Mouse (Mus musculus): ENCODE data around the gene Tcf20. TPM values are rescaled to one million over a fixed set of nuclear protein-coding genes. Genes with fewer than 3 reads are reported as not detected.
A peak's percentile ranks its signal among the peaks of the same experiment; 100 is the strongest.

Tcf20 gene
- polyA plus RNA-seq (2021) = 25.1 TPM

DNA sequence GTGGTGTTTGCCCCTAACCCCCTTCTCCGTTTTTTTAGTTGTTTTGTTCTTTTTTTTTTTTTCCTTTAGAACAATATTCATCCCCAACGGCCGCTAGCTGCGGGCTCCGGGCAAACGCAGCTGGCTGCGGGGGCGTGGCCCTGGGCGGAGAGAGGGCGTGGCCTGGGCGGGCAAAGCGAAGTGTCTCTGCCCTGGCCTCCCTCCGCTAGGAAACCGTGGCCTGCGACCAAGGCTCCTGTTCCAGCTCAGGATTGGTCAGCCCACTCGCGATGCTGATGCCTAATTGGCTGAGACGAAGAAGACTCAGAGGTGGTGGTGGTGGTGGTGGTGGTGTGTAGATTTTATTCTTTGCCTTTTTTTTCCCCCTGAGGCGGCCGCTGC lies at the start of gene Tcf20:
Gene Tcf20 (minus strand): TSS at position 141 of the 381 bp plus-strand sequence.
- peak; percentile 79 for ATAC-seq
- no peak for TF ChIP-seq CTCF (IDR thresholded peaks at IDR 0.05)
- ChIA-PET CTCF (interaction anchor here (1.4 to 1.7 kb wide), 2 partner anchors 11 to 83 kb away, joined by 3 read pairs; no protein-coding TSS in a partner anchor), POLR2A (interaction anchor here (0.7 kb wide), 1 partner anchor 629 kb away, joined by 3 read pairs; no protein-coding TSS in a partner anchor)
- in situ Hi-C loops (cut with MboI; ENCODE audit: low pct_unique_long_range_greater_than_20kb) = no loop called here
- peaks cover 42% of the 10 kb centered on the region for H3K27me3 ChIP-seq
- DNase-seq (ENCODE audit: low read depth, low spot score) = no peak

GRCm38 (mm10) chr15:83036900-83037519 lies 49.3 kb upstream of the Tcf20 start:
- no peak for DNase-seq (ENCODE audit: low read depth, low spot score)
- ChIA-PET POLR2A (interaction anchor here (0.9 kb wide), 1 partner anchor 56 kb away, joined by 3 read pairs; no protein-coding TSS in a partner anchor), CTCF (interaction anchor here (0.9 to 1.6 kb wide), 10 partner anchors 72 to 227 kb away, joined by 3 to 6 read pairs (median 4); no protein-coding TSS in a partner anchor)
- in situ Hi-C loops (cut with MboI; ENCODE audit: low pct_unique_long_range_greater_than_20kb) = no loop called here
- ATAC-seq = no peak
- H3K27me3 ChIP-seq = peaks cover 8% of the 10 kb centered on the region
- no peak for TF ChIP-seq CTCF (IDR thresholded peaks at IDR 0.05)

- POLR2A ChIA-PET = no interaction called here
- CTCF ChIA-PET = interaction anchor here (1.2 kb wide), 1 partner anchor 194 kb away, joined by 4 read pairs; no protein-coding TSS in a partner anchor
- H3K27me3 ChIP-seq = peaks cover 13% of the 10 kb centered on the region
- TF ChIP-seq CTCF (IDR thresholded peaks at IDR 0.05) = no peak
- in situ Hi-C loops (cut with MboI; ENCODE audit: low pct_unique_long_range_greater_than_20kb) = no loop called here
- DNase-seq (ENCODE audit: low read depth, low spot score) (no peak), ATAC-seq (no peak)
Observed at GRCm38 (mm10) chr15:83036089-83036488, 48.4 kb upstream of the Tcf20 start.

DNA sequence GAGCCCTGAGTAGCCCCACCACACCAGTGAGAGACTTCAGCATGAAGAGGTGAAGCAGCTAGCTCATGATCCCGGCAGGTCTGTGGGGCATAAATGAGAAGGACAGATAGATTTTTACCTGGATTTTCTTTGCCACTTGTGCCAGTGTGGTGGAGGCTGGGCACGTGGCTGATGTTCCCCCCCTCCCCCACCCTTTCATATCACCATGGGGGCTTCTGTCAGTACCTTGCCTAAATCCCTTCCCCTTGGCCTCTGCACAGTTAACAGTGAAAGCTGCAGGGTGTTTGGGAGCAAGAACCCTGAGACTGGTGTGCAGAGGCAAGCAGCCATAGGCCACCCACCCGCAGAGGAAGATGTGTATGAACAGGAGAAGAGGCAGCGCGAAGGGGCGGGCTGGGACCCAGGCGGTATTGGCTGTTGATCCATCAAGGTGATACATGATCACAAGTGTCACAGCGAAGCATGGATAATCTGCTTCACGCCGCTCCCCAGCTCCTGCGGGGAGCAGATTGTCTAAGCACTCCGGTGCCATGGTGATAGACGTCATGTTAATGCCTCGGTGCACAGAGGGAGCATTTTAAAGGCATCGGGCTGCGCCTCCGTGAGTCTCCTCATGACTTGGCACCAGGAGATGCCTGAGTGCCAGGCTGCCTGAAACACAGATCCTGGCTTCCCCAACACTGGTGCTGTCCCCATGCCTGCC lies 46.8 kb upstream of the Tcf20 start:
- ATAC-seq = peak; percentile 28
- in situ Hi-C loops (cut with MboI; ENCODE audit: low pct_unique_long_range_greater_than_20kb) = no loop called here
- no peak for DNase-seq (ENCODE audit: low read depth, low spot score)
- peaks cover 13% of the 10 kb centered on the region for H3K27me3 ChIP-seq
- no peak for TF ChIP-seq CTCF (IDR thresholded peaks at IDR 0.05)
- ChIA-PET POLR2A (interaction anchor here (0.6 kb wide), 1 partner anchor 688 kb away, joined by 3 read pairs; no protein-coding TSS in a partner anchor), CTCF (no interaction called here)

DNA sequence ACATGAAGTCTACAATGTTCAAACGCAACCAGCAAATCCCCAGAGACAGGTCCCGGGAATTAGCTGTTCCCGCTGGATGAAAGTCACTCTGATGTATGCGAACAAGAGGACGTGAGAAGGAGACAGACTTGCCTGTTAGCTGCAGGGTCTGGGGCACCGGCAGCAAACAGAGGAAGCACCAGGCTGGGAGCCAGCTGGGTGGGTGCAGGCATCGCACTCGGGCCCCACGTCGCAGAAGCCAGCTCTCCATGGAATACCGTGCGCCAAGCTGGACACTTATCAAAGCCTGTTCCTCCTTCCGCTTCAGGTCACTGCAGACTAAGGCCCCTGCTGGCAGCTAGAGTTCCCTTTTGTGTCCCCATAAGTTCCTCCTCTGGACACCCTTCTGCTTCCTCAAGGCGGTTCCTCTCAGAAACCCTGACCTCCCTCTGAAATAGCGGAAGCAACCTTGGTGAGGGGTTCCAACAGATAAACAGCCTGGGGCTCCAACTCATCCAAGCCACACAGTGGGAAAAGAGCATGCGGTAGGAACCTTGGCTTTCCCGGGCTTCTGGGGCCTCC lies 45.4 kb upstream of the Tcf20 start, which contains the start of gene Nfam1:
Gene Nfam1 (minus strand): TSS at position 326 of the 561 bp plus-strand sequence.
- in situ Hi-C loops (cut with MboI; ENCODE audit: low pct_unique_long_range_greater_than_20kb) = no loop called here
- ChIA-PET CTCF (interaction anchor here (0.7 kb wide), 1 partner anchor 74 kb away, joined by 3 read pairs; no protein-coding TSS in a partner anchor), POLR2A (no interaction called here)
- DNase-seq (ENCODE audit: low read depth, low spot score) (no peak), ATAC-seq (no peak)
- TF ChIP-seq CTCF (IDR thresholded peaks at IDR 0.05) = no peak
- peaks cover 13% of the 10 kb centered on the region for H3K27me3 ChIP-seq

DNA sequence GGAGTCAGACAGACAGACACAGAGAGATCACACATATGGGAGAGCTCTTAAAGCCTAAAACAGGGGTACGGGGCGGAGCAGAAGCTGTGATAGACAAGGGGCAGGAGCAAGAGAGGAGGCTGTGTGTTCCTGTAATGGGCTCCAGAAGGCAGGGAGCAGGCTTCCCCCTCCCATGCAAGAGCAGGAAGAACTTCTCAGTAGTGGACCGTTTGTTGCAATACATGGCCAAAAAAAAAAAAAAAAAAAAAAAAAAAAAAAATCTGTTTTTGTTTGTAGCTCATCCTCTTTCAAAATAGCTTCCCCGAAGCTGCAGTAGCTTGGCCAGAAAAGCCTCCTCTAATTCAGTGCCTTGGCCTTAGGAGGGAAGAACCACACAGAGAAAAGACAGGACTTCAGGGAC lies 43.2 kb upstream of the Tcf20 start:
- ATAC-seq (no peak), DNase-seq (ENCODE audit: low read depth, low spot score) (no peak)
- H3K27me3 ChIP-seq = peaks cover 13% of the 10 kb centered on the region
- ChIA-PET POLR2A (interaction anchor here (0.6 kb wide), 1 partner anchor 69 kb away, joined by 4 read pairs; no protein-coding TSS in a partner anchor), CTCF (interaction anchor here (1.0 kb wide), 1 partner anchor 186 kb away, joined by 3 read pairs; no protein-coding TSS in a partner anchor)
- in situ Hi-C loops (cut with MboI; ENCODE audit: low pct_unique_long_range_greater_than_20kb) = no loop called here
- no peak for TF ChIP-seq CTCF (IDR thresholded peaks at IDR 0.05)

DNA sequence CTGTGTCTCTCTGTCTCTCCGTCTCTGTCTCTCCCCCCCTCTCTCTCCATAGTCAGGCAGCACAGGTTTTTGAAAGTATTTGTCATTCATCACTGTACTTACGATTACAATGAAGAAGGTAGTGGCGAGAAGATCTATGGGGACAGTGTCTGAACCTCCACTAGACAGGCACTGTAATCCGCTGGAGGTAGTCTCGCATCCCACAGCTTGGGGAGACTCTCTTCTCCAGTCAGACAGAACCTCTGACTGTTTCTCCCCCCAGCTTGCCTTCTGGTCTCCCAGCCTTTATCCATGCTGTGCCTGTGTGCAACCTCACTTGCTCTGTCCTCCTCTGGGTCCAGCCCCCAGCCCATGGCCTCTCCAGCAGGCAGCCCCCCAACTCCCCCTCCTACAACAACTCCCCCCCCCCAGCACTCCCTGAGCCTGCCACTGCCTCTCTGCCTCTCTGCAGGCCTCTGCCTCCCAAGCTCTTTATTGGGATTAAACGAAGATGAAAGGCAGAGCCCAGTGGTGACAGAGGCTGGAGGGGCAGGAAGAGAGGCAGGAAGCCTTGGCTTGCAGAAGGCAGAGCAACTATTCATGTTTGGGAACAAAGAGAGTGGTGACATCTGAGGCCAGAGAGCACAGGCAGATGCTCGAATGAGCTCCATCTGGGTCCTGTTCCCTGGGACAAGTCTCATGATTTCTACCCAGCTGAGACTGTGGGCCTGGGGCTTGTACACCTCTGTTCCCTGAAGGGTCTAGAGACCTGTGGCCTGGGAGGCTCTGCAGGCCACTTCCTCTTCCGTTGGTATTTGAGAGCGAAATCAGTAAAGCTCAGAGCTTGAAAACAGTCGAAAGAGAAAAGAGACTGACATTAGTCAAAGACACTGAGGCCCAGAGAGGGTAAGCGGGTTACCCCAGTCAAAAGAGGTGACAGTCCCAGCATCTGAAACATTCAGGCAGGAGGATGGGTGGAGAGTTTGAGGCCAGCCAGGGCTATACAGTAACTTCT lies 42.4 kb upstream of the Tcf20 start:
- peaks cover 12% of the 10 kb centered on the region for H3K27me3 ChIP-seq
- no peak for TF ChIP-seq CTCF (IDR thresholded peaks at IDR 0.05)
- POLR2A ChIA-PET = interaction anchor here (0.6 kb wide), 1 partner anchor 68 kb away, joined by 4 read pairs; no protein-coding TSS in a partner anchor
- ATAC-seq = no peak
- no peak for DNase-seq (ENCODE audit: low read depth, low spot score)
- in situ Hi-C loops (cut with MboI; ENCODE audit: low pct_unique_long_range_greater_than_20kb) = loop anchor here (5.0 kb wide), 1 partner anchor 108 kb away; no protein-coding TSS in a partner anchor
- CTCF ChIA-PET = interaction anchor here (1.0 kb wide), 1 partner anchor 186 kb away, joined by 3 read pairs; no protein-coding TSS in a partner anchor

GRCm38 (mm10) chr15:83026129-83026528 lies 38.5 kb upstream of the Tcf20 start:
- ChIA-PET CTCF (no interaction called here), POLR2A (no interaction called here)
- peaks cover 6% of the 10 kb centered on the region for H3K27me3 ChIP-seq
- DNase-seq (ENCODE audit: low read depth, low spot score) = no peak
- in situ Hi-C loops (cut with MboI; ENCODE audit: low pct_unique_long_range_greater_than_20kb) = loop anchor here (5.0 kb wide), 1 partner anchor 104 kb away; no protein-coding TSS in a partner anchor
- ATAC-seq = no peak
- TF ChIP-seq CTCF (IDR thresholded peaks at IDR 0.05) = no peak

DNA sequence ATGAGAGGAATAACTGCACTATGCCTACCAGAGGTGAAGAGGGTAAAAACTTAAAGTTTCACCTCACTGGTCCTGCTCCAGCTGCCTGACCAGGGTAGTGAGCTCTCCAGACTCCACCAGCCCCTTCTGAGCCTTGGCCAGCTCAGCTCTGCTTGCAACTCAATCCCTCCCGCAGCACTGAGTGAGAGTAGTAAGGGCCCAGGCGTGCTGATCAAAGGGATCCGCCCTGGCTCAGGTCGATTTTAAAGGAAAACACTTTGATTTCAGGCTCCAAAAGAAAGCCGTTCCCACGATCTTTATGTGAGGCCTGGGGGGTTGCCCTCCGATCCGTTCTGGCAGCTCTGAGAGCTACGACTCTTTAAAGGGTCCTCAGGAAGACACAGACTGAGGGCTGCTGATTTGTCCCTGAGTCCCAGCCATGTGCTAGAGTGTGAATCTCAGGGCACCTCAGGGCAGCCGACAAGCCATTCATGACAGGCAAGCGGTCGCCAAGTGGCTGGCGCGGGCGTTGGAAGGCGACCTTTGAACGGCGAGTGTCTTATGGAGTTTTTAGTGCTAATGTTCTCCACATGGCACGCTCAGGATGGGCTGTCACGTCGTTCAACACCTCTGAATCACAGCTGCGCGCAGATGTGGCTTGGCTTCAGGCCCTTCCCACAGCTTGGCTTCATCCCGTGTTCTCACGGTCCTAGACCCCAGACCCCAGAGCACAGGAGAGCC lies 37.5 kb upstream of the Tcf20 start:
- no peak for DNase-seq (ENCODE audit: low read depth, low spot score)
- in situ Hi-C loops (cut with MboI; ENCODE audit: low pct_unique_long_range_greater_than_20kb) = loop anchor here (5.0 kb wide), 1 partner anchor 103 kb away; no protein-coding TSS in a partner anchor
- ChIA-PET CTCF (no interaction called here), POLR2A (no interaction called here)
- no peak for ATAC-seq
- TF ChIP-seq CTCF (IDR thresholded peaks at IDR 0.05) = no peak
- H3K27me3 ChIP-seq = peaks cover 6% of the 10 kb centered on the region
